Mouse (Mus musculus): ENCODE data around the gene Prlh.

Gene Prlh

GRCm38 (mm10) chr1:90952808-90953207, at the start of gene Prlh:
Gene Prlh, plus strand, starts transcription at chr1:90953108.
- DNase-seq (ENCODE audit: low read depth), result no peak

DNA sequence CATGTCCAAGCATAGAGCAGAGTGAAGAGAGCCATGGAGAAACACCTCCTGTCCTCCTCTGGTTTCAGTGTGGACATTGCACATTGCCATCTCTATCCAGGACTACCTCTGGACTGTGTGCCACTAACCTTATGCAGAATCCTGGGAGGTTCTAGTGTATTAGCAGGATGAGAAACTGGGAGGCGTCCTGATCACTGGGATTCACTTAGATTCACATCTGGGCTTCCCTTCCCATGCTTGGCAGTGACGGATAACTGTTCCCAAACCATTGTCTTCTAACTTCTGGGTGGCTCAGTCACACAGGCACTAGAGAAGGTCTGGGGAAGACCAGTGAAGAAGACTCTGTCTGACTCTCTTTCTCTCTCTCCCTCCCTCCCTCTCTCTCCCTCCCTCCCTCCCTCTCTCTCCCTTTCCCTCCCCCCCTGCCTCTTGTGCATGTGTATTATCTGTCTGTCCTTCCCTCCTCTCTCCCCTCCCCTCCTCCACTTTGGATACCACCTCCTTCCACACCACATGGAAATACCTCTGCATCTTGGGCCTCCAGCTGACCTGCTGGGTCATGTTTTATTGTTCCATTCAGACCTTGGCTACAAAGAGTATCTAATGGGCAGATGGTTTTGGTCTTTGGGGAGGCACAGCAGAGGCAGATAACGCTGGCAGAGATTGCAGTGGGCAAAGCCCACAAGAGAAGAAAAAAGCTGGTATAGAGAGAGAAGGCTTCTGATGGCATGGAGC, 49.5 kb upstream of the Prlh start:
- DNase-seq (ENCODE audit: low read depth), result no peak

- no peak for DNase-seq (ENCODE audit: low read depth)
Observed at GRCm38 (mm10) chr1:90903971-90904458, 48.9 kb upstream of the Prlh start.

GRCm38 (mm10) chr1:90904729-90905404, 48.0 kb upstream of the Prlh start:
- DNase-seq (ENCODE audit: low read depth), result no peak

DNA sequence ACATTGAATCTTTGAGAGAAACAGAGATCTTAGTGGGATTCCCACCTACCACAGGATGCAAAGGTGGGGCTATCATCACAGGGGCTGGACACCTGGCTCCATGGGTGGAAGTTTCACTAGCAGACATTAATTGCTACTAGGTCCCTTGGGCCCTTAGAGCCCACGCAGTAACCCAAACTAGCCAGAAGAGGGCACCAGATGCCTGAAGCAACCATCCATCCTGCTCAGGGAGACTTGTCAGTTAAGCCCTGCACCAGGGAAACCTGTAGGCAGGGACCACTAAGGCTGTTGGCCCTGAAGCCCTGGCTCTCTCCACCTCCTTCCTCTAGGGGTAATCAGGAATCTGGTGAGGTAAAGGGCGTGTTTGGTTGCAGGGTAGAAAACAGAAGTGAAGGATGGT, 46.6 kb upstream of the Prlh start:
- peak; percentile 36 for DNase-seq (ENCODE audit: low read depth)

DNA sequence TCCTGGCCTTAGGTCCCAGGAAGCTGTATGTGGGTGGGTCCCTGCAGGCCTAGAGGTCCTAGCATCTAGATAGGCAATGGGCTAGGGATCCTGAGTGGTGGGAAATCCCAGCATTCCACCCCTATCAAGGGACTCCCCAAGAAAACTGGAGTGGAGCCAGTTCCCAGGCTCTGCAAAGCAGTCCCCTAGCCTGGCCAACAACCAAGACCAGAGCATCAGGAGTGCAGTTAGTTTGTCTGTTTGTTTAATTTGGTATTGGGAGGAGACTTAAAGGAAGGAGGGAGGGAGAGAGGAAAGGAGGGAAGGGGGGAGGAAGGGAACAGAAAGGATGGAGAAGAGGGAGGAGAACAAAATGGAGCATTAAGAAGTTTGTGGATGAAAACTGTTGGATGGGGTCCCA, 43.7 kb upstream of the Prlh start:
- DNase-seq (ENCODE audit: low read depth), result no peak

- no peak for DNase-seq (ENCODE audit: low read depth)
Observed at GRCm38 (mm10) chr1:90909631-90910152, 43.2 kb upstream of the Prlh start.

- DNase-seq (ENCODE audit: low read depth), result no peak
Observed at GRCm38 (mm10) chr1:90913231-90913630, 39.7 kb upstream of the Prlh start.

GRCm38 (mm10) chr1:90914948-90915569, 37.8 kb upstream of the Prlh start, which contains the start of gene Mlph:
Gene Mlph, plus strand, starts transcription at chr1:90915085.
- DNase-seq (ENCODE audit: low read depth), result no peak

DNA sequence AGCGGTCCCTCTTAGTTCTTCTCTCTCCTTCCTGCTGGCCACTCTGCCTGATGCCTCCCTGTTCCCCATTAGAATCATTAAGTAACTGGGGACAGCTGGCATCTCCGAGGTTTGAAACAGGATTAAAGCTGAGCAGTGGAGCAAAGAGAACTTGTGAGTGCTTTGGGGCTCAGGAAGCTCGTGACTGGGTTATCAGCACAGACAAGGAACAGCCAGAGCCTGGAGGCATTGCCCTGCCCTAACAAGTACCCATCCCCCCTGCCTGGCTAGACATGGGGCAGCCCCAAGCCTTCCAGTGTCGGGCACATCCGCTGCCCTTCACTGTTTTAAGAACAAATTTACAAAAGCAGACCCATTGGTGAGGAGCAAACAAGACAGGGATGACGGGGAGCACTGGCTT, 35.4 kb upstream of the Prlh start:
- DNase-seq (ENCODE audit: low read depth), result no peak

DNA sequence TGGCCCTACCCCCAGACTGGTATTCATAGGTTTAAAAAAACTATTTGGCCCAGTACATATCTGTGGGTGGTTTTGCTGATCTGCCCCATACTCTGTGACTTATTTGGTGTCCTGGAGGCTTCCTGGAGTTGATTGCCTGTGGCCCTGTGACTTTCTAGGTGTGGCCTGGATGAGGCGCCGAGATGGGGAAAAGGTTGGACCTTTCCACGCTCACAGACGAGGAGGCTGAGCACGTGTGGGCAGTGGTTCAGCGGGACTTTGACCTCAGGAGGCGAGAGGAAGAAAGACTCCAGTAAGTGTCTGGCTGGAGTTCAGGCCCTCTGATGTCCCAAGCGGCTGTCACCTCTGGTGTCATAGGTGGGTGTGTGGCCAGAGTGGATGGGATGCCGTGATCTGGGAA, 31.2 kb upstream of the Prlh start:
- no peak for DNase-seq (ENCODE audit: low read depth)

DNA sequence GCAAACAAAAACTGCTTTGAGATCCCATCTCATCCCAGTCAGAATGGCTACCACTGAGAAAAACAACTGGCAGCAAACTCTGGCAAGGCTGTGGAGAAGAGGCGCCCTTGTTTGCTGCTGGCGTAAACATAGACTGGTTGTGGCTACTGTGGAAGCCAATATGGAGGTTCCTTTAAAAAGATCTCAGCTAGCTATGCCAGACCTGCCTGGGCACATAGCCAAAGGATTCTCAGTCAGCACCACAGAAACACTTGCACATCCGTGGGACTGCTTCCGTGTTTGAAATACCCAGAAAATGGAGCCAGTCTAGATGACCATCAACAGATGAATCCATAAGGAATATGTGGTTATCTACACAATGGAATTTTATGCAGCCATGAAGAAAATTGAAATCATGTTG, 26.9 kb upstream of the Prlh start:
- DNase-seq (ENCODE audit: low read depth), result no peak

GRCm38 (mm10) chr1:90927308-90927707, 25.6 kb upstream of the Prlh start:
- DNase-seq (ENCODE audit: low read depth), result no peak

DNA sequence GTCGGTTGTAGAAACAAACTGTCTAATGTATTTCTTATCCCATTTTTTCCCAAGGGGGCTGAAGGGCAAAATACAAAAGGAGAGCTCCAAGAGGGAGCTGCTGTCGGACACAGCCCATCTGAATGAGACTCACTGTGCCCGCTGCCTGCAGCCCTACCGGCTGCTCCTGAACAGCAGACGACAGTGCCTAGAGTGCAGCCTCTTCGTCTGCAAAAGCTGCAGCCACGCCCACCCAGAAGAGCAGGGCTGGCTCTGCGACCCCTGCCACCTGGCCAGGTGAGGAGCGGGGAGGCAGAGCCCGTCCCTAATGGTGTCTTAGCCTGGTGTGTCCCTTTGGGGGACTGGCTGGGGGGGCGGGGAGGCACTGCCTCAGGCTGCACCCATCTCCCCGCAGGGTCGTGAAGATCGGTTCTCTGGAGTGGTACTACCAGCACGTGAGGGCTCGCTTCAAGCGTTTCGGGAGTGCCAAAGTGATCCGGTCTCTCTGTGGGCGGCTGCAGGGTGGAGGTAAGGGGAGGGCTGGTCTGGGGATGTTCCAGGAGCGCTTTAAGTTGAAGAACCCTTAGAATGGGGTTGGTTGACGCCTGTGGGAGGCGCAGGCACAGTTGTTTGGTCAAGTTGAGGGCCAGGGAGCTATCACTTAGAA, 24.9 kb upstream of the Prlh start:
- DNase-seq (ENCODE audit: low read depth), result no peak

DNA sequence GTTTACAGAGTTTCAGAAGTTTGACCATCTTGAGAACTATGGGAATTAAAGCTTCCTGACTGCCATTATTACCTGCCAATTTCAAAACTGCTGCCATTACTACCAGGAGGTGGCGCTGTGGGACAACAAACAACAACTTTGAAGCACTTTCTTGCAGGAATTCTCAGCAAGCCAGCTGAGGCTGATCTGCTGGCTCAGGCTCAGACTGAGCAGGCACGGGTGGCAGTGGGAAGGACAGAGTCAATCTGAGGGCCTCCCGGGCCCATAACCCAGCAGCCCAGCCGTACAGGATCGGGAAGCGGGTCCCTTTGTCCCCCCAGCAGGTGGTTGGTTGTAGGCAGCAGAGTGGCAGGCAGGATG, 24.4 kb upstream of the Prlh start:
- peak; percentile 74 for DNase-seq (ENCODE audit: low read depth)

DNA sequence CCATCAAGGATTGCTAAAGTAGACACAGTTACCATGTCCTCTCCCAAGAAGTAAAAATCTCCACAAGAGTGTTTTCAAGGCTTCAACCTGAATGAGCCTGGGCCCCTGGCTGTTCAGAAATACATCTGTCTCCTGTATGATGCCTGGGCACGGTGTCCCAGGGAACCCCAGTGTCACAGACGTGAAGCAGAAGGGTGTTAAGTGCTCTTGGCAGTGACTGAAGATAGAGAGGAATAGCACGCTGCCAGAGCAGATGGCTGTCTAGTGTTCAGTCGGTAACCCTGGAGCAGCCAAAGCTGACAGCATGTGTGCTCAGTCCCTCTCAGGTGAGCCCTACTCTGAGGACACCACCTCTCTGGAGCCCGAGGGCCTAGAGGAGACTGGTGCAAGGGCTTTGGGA, 19.9 kb upstream of the Prlh start:
- no peak for DNase-seq (ENCODE audit: low read depth)

- no peak for DNase-seq (ENCODE audit: low read depth)
Observed at GRCm38 (mm10) chr1:90936990-90937389, 15.9 kb upstream of the Prlh start.

DNA sequence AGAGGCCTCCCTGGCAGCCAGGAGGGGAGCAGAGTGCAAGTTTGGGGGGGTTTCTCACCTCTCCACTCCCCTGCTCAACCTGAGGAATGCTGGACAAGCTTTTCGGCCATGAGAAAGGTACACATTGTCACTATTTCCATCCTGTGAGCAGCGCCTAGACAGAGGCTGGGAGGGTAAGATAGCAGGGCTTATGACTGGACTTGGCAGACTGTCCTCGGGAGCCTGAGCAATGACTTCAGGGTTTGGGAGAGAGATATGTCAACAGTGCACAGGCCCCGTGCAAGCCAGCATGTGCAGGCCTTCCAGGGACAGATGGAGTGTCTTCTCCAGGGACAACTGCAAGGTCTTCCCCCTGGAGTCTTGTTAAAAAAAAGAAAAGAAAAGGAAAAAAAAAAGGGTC, 12.9 kb upstream of the Prlh start:
- DNase-seq (ENCODE audit: low read depth), result no peak

DNA sequence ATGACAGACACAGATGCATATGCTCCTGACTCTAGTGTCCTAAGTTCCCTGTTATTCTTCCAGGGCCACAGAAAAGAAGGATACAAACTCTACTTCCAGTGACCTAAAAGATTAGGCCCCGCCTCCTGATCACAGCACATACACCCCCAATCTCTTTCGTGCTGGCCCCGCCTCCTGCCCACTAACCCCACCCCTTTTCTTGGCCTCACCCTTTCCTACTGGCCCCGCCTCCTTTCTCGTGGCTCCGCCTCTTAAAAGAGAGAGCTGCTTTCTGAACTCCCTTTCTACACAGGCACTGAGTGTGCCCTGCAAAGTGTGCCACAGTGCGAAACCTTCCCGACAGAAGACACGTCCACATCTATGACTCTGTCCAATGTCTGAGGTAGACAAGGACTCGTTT, 7.7 kb upstream of the Prlh start:
- peak; percentile 10 for DNase-seq (ENCODE audit: low read depth)

- no peak for DNase-seq (ENCODE audit: low read depth)
Observed at GRCm38 (mm10) chr1:90947252-90947651, 5.7 kb upstream of the Prlh start.

- peak; percentile 5 for DNase-seq (ENCODE audit: low read depth)
Observed at GRCm38 (mm10) chr1:90949309-90949708, 3.6 kb upstream of the Prlh start.

- no peak for DNase-seq (ENCODE audit: low read depth)
Observed at GRCm38 (mm10) chr1:90951670-90952069, 1.2 kb upstream of the Prlh start.
